Mouse (Mus musculus) stomach, postnatal 0 days (tissue): Measurements from ENCODE around the gene Enkur.

ENCODE experiments used
- CTCF ChIP-seq: IDR thresholded peaks from 2 replicates; pipeline ENCODE4 v1.5.1; 2016; ENCODE audit warnings: antibody characterized with exemption, low read depth, mild to moderate bottlenecking, moderate library complexity
- EP300 ChIP-seq: optimal IDR thresholded peaks from 2 replicates; pipeline ENCODE3; 2016; ENCODE audit warnings: antibody characterized with exemption

- TF ChIP-seq CTCF (no peak), EP300 (no peak)
Observed at GRCm38 (mm10) chr2:21179136-21179535, 26.0 kb downstream of the Enkur start.
